Mouse (Mus musculus) ovary, adult 10 weeks (tissue): ENCODE measurements around the gene Btbd35f6. TPM values are rescaled to one million over a fixed set of nuclear protein-coding genes. Genes with fewer than 3 reads are reported as not detected.

Experiments
- polyA plus RNA-seq: library from polyadenylated mRNA; stranded (reverse); fragments of 350-450 nt; fragmentation: Illumina TruSeq; extraction: RNeasy Lipid Tissue Mini Kit (QIAGEN cat#74804); gene quantifications from one replicate; pipeline ENCODE4 v1.2.3, GENCODE M21; 2014

Gene Btbd35f6
- not detected for polyA plus RNA-seq

DNA sequence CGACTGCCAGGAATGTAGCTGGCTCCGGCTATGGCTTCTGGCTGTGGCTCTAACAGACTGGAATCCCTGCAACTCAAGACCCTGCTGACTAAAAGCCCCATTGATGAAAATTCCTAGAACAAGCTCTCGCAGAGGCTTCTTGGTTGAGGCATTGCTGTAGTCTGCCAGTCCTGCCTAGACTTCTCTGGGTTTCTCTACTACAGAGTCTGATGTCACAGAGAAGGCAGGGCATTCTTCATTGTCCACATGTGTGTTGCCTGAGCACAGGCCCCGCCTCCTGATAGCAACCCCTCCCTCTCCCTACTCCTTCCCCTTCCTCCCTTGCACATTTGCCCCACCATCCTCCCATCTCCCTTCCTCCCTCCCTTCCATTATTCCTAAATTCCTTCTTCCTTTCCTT lies at the start of gene Btbd35f6:
Gene Btbd35f6 (minus strand): TSS at position 101 of the 400 bp plus-strand sequence.

GRCm38 (mm10) chrX:33986716-33987115 lies 30.4 kb upstream of the Btbd35f6 start, which contains the start of gene Gm21870:
Gm21870 (minus strand) TSS chrX:33986816.

Other genes with a start within 250 kb of the Btbd35f6 start
- not detected for gene Gm21870, start 30.3 kb upstream of the Btbd35f6 start, polyA plus RNA-seq
- not detected for gene Btbd35f9, start 205.0 kb upstream of the Btbd35f6 start, polyA plus RNA-seq